Mouse (Mus musculus): Measurements from ENCODE around the gene Zkscan2. TPM values are rescaled to one million over a fixed set of nuclear protein-coding genes. Genes with fewer than 3 reads are reported as not detected.

Gene Zkscan2
- total RNA-seq (2021) = 1 to 10 TPM; 1.1 to 2.6 TPM
- 0.49 and 0.51 TPM in 2 replicates for polyA plus RNA-seq (2012; rRNA removed)
- long read RNA-seq, full-length matches to known transcripts = 1 of 2 reads
- long read RNA-seq, partial matches to known transcripts = 1 of 2 reads
- long read RNA-seq, other reads (novel, unspliced or antisense) = 0 of 2 reads

GRCm38 (mm10) chr7:123500239-123501219 is at the start of gene Zkscan2:
Zkscan2 (minus strand) TSS chr7:123500449.
- peak; percentile 81 for DNase-seq

- no peak for DNase-seq
Observed at GRCm38 (mm10) chr7:123529190-123529589, 28.9 kb upstream of the Zkscan2 start.

- DNase-seq = no peak
Observed at GRCm38 (mm10) chr7:123525761-123526160, 25.5 kb upstream of the Zkscan2 start.

- peak; percentile 47 for DNase-seq
Observed at GRCm38 (mm10) chr7:123524218-123524861, 24.1 kb upstream of the Zkscan2 start.

- no peak for DNase-seq
Observed at GRCm38 (mm10) chr7:123507946-123508345, 7.7 kb upstream of the Zkscan2 start.

- DNase-seq = peak; percentile 26
Observed at GRCm38 (mm10) chr7:123503358-123503757, 3.1 kb upstream of the Zkscan2 start.

- no peak for DNase-seq
Observed at GRCm38 (mm10) chr7:123499481-123500238, 589 bp downstream of the Zkscan2 start.

- DNase-seq = no peak
Observed at GRCm38 (mm10) chr7:123487703-123488102, 12.5 kb downstream of the Zkscan2 start.

- DNase-seq = no peak
Observed at GRCm38 (mm10) chr7:123467961-123468360, 32.3 kb downstream of the Zkscan2 start.

- DNase-seq = peak; percentile 64
Observed at GRCm38 (mm10) chr7:123465692-123466387, 34.4 kb downstream of the Zkscan2 start.

- no peak for DNase-seq
Observed at GRCm38 (mm10) chr7:123463569-123463968, 36.7 kb downstream of the Zkscan2 start.

GRCm38 (mm10) chr7:123462070-123462501 is 38.2 kb downstream of the Zkscan2 start, which contains the start of gene Aqp8:
Aqp8 (plus strand) TSS chr7:123462291.
- DNase-seq = peak; percentile 45

GRCm38 (mm10) chr7:123461316-123461715 is 38.9 kb downstream of the Zkscan2 start:
- no peak for DNase-seq

- no peak for DNase-seq
Observed at GRCm38 (mm10) chr7:123459247-123459646, 41.0 kb downstream of the Zkscan2 start.

GRCm38 (mm10) chr7:123458309-123458708 is 41.9 kb downstream of the Zkscan2 start:
- no peak for DNase-seq

GRCm38 (mm10) chr7:123455088-123455487 is 45.2 kb downstream of the Zkscan2 start:
- DNase-seq = no peak

GRCm38 (mm10) chr7:123453066-123453465 is 47.2 kb downstream of the Zkscan2 start:
- DNase-seq = no peak

- DNase-seq = no peak
Observed at GRCm38 (mm10) chr7:123452551-123452950, 47.7 kb downstream of the Zkscan2 start.

- DNase-seq = no peak
Observed at GRCm38 (mm10) chr7:123450515-123450914, 49.7 kb downstream of the Zkscan2 start.

- no peak for DNase-seq
Observed at GRCm38 (mm10) chr7:123449676-123450075, 50.6 kb downstream of the Zkscan2 start.

- no peak for DNase-seq
Observed at GRCm38 (mm10) chr7:123448794-123449193, 51.5 kb downstream of the Zkscan2 start.

Measured in adrenal gland, adult 2 months (tissue).